Mouse (Mus musculus): Measurements from ENCODE around the gene Spns3. TPM values are rescaled to one million over a fixed set of nuclear protein-coding genes. Genes with fewer than 3 reads are reported as not detected.
A peak's percentile ranks its signal among the peaks of the same experiment; 100 is the strongest.

Gene Spns3
- total and polyA plus RNA-seq, 2 experiments from 2014 or later: 0.04 TPM; not detected in 1

DNA sequence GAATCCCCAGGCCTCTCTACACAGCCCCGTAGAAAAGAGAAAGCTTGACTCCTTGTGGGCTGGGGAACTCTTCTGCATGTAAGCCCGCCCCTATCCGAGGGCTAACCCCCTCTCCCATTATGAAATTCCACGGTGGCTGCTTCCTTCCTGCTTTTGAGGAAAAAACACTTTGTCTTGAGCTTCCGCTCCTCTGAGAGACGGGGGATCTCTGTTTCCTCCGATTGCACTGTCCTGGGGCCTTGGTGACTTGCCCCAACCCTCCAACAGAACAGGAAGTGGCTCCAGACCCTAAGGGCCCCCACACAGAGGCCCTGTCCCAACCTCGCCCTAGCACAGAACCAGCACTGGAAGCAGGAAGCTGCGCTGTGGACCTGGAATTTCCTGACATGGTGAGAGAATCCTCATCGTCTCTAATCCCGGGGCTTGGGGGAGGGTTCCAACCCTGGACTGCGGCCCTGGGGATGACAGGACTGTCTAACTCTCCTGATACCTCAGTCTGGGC is 92.3 kb downstream of the Spns3 start:
- Histone ChIP-seq H3K27ac (ENCODE audit: low read depth) (peak overlapping the region; percentile 74), H3K4me3 (ENCODE audit: low read depth, low read length) (no peak overlapping the region), H3K36me3 (replicated peaks; ENCODE audit: control insufficient read depth, insufficient read depth, low read length) (0 out of 2 replicates have a peak, but pooled peaks cover 3% of the 10 kb centered on the region), H3K9me3 (replicated peaks; ENCODE audit: control insufficient read depth, low read length) (no peaks in the 10 kb centered on the region), H3K27me3 (ENCODE audit: control insufficient read depth, insufficient read depth, low read length) (no peaks in the 10 kb centered on the region), H3K9ac (replicated peaks; ENCODE audit: low read depth, low read length) (no peak overlapping the region), H3K4me2 (ENCODE audit: low read depth, low read length) (0 out of 2 replicates have a peak overlapping the region, but pooled peaks have one; percentile 0), H3K4me1 (ENCODE audit: control insufficient read depth, insufficient read depth) (peaks cover 9% of the 10 kb centered on the region)
- DNase-seq (ENCODE audit: low spot score): peak; percentile 71
- 48% methylated on average over 12 of the region's 12 CpGs for WGBS
- peak; percentile 96 for TF ChIP-seq EP300 (IDR thresholded peaks at IDR 0.05; ENCODE audit: low read depth)
- no peak for TF ChIP-seq CTCF (IDR thresholded peaks at IDR 0.05; ENCODE audit: low read depth)
- ATAC-seq (ENCODE audit: insufficient read depth, low read depth): peak; percentile 87

DNA sequence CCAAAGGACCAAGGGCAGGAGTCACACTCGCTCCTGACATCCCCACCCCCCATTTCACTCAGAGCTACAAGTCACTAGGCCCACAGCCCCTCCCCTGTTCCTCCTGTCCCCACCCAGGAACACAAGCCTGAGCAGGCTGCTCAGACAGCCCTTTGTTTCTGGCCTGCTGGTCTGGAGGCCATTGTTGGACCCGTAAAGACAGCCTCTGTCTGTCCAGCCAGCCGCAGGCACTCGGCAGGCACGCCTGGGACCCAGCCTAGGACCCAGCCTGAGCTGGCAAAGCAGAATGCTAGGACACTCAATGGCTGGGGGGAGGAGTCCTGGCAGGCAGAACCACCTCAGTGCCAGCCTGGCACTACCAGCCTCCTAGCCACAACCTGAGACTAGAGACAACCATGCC is 94.6 kb downstream of the Spns3 start:
- H3K36me3 ChIP-seq (replicated peaks; ENCODE audit: control insufficient read depth, insufficient read depth, low read length): peaks cover 26% of the 10 kb centered on the region
- DNase-seq (ENCODE audit: low spot score) (no peak), ATAC-seq (ENCODE audit: insufficient read depth, low read depth) (no peak)
- H3K9ac ChIP-seq (replicated peaks; ENCODE audit: low read depth, low read length): no peak overlapping the region
- H3K27me3 ChIP-seq (ENCODE audit: control insufficient read depth, insufficient read depth, low read length): no peaks in the 10 kb centered on the region
- TF ChIP-seq EP300 (IDR thresholded peaks at IDR 0.05; ENCODE audit: low read depth): no peak
- no peak for TF ChIP-seq CTCF (IDR thresholded peaks at IDR 0.05; ENCODE audit: low read depth)
- H3K27ac ChIP-seq (ENCODE audit: low read depth): no peak overlapping the region
- no peak overlapping the region for H3K4me3 ChIP-seq (ENCODE audit: low read depth, low read length)
- H3K4me2 ChIP-seq (ENCODE audit: low read depth, low read length): no peak overlapping the region
- WGBS: 72% methylated on average over 5 of the region's 5 CpGs
- H3K9me3 ChIP-seq (replicated peaks; ENCODE audit: control insufficient read depth, low read length): no peaks in the 10 kb centered on the region
- peaks cover 9% of the 10 kb centered on the region for H3K4me1 ChIP-seq (ENCODE audit: control insufficient read depth, insufficient read depth)

DNA sequence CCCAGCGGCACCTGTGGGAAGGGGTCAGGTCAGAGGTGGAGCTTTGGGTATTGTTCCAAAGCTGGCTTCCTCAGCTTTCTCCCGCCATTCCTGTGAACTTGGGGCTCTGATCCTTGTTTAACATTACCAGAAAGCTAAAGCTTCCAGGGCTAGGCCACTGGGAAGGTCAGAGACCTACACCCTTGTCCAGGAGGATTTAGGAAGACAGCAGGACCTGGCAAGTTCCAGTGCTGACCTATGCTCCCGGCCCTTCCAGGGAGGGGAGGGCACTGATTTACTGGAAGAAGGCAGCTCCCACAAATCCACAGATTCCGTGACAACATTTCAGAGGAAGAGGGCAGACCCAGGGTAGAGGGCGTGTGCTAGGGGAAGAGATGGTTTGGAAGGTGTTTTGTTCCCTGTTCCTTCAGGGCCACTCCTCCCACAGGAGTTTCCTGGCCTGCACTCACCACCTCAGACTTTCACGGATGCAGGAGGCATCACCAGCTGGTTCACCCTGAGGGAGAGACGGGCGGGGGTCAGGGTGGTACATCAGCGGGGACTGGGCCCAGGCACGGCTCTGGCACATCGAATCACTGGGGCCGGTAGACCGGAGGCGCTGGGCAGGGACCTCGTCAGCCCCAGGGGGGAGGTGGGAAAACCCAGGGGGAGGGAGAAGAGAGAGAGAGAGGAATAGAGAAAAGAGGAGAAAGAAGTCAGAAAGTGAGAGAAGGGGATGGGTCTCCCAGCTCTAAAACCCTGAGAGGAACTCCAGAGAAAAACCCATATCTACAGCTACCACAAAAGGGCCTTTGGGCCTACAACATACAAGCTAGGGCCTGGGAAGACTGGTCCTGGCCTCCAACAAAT is 97.0 kb downstream of the Spns3 start:
- no peak for ATAC-seq (ENCODE audit: insufficient read depth, low read depth)
- Histone ChIP-seq H3K9ac (replicated peaks; ENCODE audit: low read depth, low read length) (no peak overlapping the region), H3K9me3 (replicated peaks; ENCODE audit: control insufficient read depth, low read length) (no peaks in the 10 kb centered on the region), H3K4me3 (ENCODE audit: low read depth, low read length) (no peak overlapping the region), H3K27ac (ENCODE audit: low read depth) (peak overlapping the region; percentile 43; the same call in 1 of the 2 replicates), H3K36me3 (replicated peaks; ENCODE audit: control insufficient read depth, insufficient read depth, low read length) (peaks cover 50% of the 10 kb centered on the region), H3K4me1 (ENCODE audit: control insufficient read depth, insufficient read depth) (peaks cover 2% of the 10 kb centered on the region; the same call in 1 of the 2 replicates), H3K27me3 (ENCODE audit: control insufficient read depth, insufficient read depth, low read length) (no peaks in the 10 kb centered on the region), H3K4me2 (ENCODE audit: low read depth, low read length) (no peak overlapping the region)
- TF ChIP-seq CTCF (IDR thresholded peaks at IDR 0.05; ENCODE audit: low read depth) (no peak), EP300 (IDR thresholded peaks at IDR 0.05; ENCODE audit: low read depth) (no peak)
- no peak for DNase-seq (ENCODE audit: low spot score)
- 45% methylated on average over 15 of the region's 15 CpGs for WGBS

DNA sequence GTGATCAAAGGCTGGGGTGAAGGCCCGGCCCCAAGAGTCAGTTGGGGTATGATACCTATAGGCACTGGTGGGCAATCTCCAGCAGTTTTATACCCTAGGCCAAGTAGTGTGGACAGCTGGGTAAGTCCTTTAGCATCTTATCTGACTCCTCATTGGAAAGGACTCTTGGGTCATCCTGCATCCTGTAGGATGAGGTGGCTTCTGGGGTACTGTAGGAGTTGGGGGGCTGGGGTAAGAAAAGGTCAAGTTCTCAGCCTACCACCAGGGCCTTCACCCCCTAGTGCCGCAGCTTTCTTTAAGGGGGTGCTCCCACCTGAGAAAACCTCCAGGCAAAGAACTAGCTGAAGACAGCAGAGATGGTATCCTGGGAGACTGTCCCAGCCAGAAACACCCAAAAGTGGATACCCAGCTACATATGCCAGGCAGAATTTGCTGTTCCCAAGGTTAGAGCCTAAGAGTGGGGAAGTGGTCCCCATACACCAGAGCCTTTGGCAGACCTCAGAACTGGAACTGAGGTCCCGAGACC is 98.1 kb downstream of the Spns3 start:
- Histone ChIP-seq H3K4me3 (ENCODE audit: low read depth, low read length) (no peak overlapping the region), H3K9ac (replicated peaks; ENCODE audit: low read depth, low read length) (no peak overlapping the region), H3K9me3 (replicated peaks; ENCODE audit: control insufficient read depth, low read length) (no peaks in the 10 kb centered on the region), H3K36me3 (replicated peaks; ENCODE audit: control insufficient read depth, insufficient read depth, low read length) (peaks cover 61% of the 10 kb centered on the region), H3K27me3 (ENCODE audit: control insufficient read depth, insufficient read depth, low read length) (no peaks in the 10 kb centered on the region), H3K4me1 (ENCODE audit: control insufficient read depth, insufficient read depth) (no peaks in the 10 kb centered on the region), H3K4me2 (ENCODE audit: low read depth, low read length) (no peak overlapping the region), H3K27ac (ENCODE audit: low read depth) (no peak overlapping the region)
- DNase-seq (ENCODE audit: low spot score): no peak
- ATAC-seq (ENCODE audit: insufficient read depth, low read depth): no peak
- WGBS: 85% methylated on average over 3 of the region's 3 CpGs
- TF ChIP-seq EP300 (IDR thresholded peaks at IDR 0.05; ENCODE audit: low read depth) (no peak), CTCF (IDR thresholded peaks at IDR 0.05; ENCODE audit: low read depth) (no peak)

DNA sequence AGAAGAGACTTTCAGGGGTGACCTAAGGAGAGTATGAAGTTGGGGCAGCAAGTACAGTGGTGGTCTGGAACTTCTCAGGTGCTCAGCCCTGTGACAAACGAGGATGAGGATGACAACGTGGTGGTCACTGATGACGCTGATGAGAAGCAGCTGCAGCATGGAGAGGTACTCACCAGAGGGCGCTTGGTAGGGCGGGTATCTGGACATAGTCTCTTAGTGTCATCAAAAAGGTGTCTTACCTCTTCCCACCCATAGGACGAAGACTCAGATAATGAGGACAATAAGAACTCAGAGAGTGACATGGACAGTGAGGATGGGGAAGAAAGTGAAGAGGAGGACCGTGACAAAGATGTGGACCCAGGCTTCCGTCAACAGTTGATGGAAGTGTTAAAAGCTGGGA is 102.8 kb downstream of the Spns3 start:
- DNase-seq (ENCODE audit: low spot score) (no peak), ATAC-seq (ENCODE audit: insufficient read depth, low read depth) (no peak)
- H3K4me3 ChIP-seq (ENCODE audit: low read depth, low read length): no peak overlapping the region
- peak; percentile 29 for TF ChIP-seq CTCF (IDR thresholded peaks at IDR 0.05; ENCODE audit: low read depth)
- TF ChIP-seq EP300 (IDR thresholded peaks at IDR 0.05; ENCODE audit: low read depth): no peak
- H3K27me3 ChIP-seq (ENCODE audit: control insufficient read depth, insufficient read depth, low read length): no peaks in the 10 kb centered on the region
- peaks cover 100% of the 10 kb centered on the region for H3K36me3 ChIP-seq (replicated peaks; ENCODE audit: control insufficient read depth, insufficient read depth, low read length)
- no peaks in the 10 kb centered on the region for H3K9me3 ChIP-seq (replicated peaks; ENCODE audit: control insufficient read depth, low read length)
- no peak overlapping the region for H3K4me2 ChIP-seq (ENCODE audit: low read depth, low read length)
- 67% methylated on average over 8 of the region's 8 CpGs for WGBS
- no peak overlapping the region for H3K9ac ChIP-seq (replicated peaks; ENCODE audit: low read depth, low read length)
- H3K4me1 ChIP-seq (ENCODE audit: control insufficient read depth, insufficient read depth): no peaks in the 10 kb centered on the region
- no peak overlapping the region for H3K27ac ChIP-seq (ENCODE audit: low read depth)

Data from heart, postnatal 0 days (tissue).